Mouse (Mus musculus): ENCODE measurements at regions not wholly inside any gene's neighbourhood (a gene's known extent, or its start where the extent isn't known, plus 50 kb on each side); places are given as distances from the start of the nearest gene placed in this dataset.

GRCm38 (mm10) chr1:82031130-82031529 is 201.8 kb upstream of the Gm9747 start:
- TF ChIP-seq CTCF (IDR thresholded peaks at IDR 0.05; ENCODE audit: borderline replicate concordance, insufficient read depth, low read depth, low read length) (no peak), POLR2A (IDR thresholded peaks at IDR 0.05; ENCODE audit: borderline replicate concordance, insufficient read depth, low read length) (no peak)
